Mouse (Mus musculus) liver (tissue): ENCODE measurements around the gene Ccr3.
"Not testable (repeated sequence)": the region's sequence is repeated elsewhere in the genome, so short reads cannot be mapped to it uniquely, and the experiment has no call there.

Experiments
- DNase-seq: peaks from one replicate; pipeline ENCODE4 v3.0.0-alpha.2; 2020; ENCODE audit warnings: mixed read lengths

The Ccr3 gene

GRCm38 (mm10) chr9:124056158-124056709, 34.5 kb downstream of the Ccr3 start:
- no peak for DNase-seq

GRCm38 (mm10) chr9:124059660-124060352, 38.0 kb downstream of the Ccr3 start:
- DNase-seq = peak; percentile 3

DNA sequence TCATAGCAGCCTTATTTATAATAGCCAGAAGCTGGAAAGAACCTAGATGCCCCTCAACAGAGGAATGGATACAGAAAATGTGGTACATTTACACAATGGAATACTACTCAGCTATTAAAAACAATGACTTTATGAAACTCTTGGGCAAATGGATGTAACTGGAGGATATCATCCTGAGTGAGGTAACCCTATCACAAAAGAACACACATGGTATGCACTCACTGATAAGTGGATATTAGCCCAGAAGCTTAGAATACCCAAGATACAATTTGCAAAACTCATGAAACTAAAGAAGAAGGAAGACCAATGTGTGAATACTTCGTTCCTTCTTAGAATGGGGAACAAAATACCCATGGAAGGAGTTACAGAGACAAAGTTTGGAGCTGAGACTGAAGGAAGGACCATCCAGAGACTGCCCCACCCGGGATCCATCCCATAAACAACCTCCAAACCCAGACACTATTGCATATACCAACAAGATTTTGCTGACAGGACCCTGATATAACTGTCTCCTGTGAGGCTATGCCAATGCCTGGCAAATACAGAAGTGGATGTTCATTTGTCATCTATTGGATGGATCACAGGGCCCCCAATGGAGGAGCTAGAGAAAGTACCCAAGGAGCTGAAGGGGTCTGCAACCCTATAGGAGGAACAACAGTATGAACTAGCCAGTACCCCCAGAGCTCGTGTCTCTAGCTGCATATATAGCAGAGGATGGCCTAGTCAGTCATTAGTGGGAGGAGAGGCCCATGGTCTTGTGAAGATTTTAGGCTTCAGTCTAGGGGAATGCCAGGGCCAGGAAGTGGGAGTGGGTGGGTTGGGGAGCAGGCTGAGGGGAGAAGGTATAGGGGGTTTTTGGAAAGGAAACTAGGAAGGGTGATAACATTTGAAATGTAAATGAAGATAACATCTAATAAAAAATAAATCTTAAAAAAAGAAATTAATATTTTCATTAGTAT, 40.0 kb downstream of the Ccr3 start:
- not testable (repeated sequence) for DNase-seq

GRCm38 (mm10) chr9:124066572-124067103, 44.9 kb downstream of the Ccr3 start:
- no peak for DNase-seq

GRCm38 (mm10) chr9:124068098-124069058, 46.6 kb downstream of the Ccr3 start:
- DNase-seq = no peak

GRCm38 (mm10) chr9:124071506-124071905, 49.7 kb downstream of the Ccr3 start:
- no peak for DNase-seq

DNA sequence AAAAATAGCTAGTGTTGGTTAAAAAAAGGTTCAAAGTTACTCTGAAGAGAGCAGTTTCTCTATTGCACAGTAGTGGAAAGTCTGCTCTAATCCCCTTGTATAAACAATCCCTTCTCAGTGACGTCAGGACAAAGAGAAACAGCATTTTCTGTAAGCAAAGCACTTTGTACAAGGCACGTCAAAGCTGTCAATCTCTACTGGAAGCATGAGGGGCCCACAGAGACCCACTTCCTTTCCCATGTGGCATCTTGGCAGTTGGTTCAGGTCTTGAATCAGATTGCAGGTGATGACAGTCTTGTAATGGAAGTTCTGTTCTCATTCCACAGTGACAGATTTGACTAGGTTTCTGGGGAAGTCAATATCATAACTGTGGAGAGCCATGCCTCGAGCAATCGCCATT, 58.0 kb downstream of the Ccr3 start:
- no peak for DNase-seq

GRCm38 (mm10) chr9:124080471-124080870, 58.7 kb downstream of the Ccr3 start:
- not testable (repeated sequence) for DNase-seq
